Mouse (Mus musculus): ENCODE measurements around the gene Rnf8. TPM values are rescaled to one million over a fixed set of nuclear protein-coding genes. Genes with fewer than 3 reads are reported as not detected.

Rnf8 gene
- polyA plus RNA-seq, 1 experiment = 22.5 TPM

DNA sequence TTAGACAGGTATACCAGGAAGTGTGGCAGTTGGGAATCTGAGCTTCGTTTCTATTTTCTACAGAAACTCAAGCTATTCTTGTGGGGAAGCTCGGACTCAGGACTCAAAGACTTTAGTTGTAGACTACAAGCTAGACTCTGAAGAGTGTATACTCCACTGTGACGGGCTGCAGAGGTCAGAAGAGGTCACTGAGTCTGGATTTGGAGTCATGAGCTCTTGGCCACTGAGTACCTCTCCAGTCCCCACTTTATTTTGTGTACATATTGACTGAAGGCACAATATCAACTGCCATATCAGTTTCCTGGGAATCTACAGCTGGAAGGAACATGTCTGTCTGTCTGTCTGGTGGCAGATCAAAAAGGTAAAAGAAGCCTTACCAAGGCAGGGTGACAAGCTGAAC, 4.6 kb downstream of the Rnf8 start:
- TF ChIP-seq POLR2A (IDR thresholded peaks at IDR 0.05; ENCODE audit: borderline replicate concordance, low read depth, low read length) = no peak
- TF ChIP-seq CTCF (IDR thresholded peaks at IDR 0.05; ENCODE audit: low read depth, low read length) = no peak
- H3K4me3 ChIP-seq (ENCODE audit: insufficient read depth, low read length) = no peak overlapping the region
- peaks cover 9% of the 10 kb centered on the region for H3K4me1 ChIP-seq (ENCODE audit: control insufficient read depth, insufficient read depth, low read length)
- no peak overlapping the region for H3K27ac ChIP-seq (ENCODE audit: insufficient read depth, low read depth, low read length)

DNA sequence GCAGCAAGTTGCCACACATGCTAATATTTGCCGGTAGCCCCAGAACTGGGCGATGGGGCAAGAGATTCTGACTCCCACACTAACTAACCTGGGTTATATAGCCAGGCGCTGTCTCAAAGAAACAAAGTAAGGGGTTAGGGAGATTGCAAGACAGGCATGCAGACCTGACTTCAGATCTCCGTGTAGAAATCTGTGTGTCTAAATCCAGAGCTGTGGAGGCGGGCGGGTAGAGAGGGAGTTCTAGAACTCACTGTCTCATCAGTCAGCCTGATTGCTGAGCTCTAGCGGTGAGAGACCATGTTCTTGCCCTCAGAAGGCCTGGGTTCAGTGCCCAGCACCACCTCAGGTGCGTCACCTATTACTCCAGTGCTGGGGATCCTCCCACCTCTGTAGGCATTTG, 8.9 kb downstream of the Rnf8 start:
- H3K4me1 ChIP-seq (ENCODE audit: control insufficient read depth, insufficient read depth, low read length) = no peaks in the 10 kb centered on the region
- H3K27ac ChIP-seq (ENCODE audit: insufficient read depth, low read depth, low read length) = no peak overlapping the region
- H3K4me3 ChIP-seq (ENCODE audit: insufficient read depth, low read length) = no peak overlapping the region
- TF ChIP-seq CTCF (IDR thresholded peaks at IDR 0.05; ENCODE audit: low read depth, low read length) (no peak), POLR2A (IDR thresholded peaks at IDR 0.05; ENCODE audit: borderline replicate concordance, low read depth, low read length) (no peak)

DNA sequence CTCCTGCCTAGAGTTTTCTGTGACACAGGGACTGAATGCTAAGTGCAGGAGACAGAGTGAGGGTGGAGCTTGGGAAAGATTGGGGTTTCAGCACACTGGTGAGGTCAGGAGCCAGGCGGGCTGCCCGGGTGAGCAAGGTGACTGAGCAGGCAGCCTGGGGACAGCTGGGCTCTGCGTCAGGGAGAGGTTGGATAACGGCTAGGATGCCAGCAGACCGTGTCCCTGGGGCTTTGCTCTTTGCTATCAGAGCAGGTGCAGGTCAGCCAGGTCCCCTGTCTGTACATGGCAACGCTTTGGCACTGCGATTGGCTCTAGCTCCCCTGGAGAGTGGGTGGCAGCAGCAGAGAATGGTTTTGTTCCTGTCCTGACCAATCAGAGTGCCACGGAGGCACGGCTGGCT, 12.7 kb downstream of the Rnf8 start:
- TF ChIP-seq POLR2A (IDR thresholded peaks at IDR 0.05; ENCODE audit: borderline replicate concordance, low read depth, low read length) = no peak
- TF ChIP-seq CTCF (IDR thresholded peaks at IDR 0.05; ENCODE audit: low read depth, low read length) = no peak
- Histone ChIP-seq H3K27ac (ENCODE audit: insufficient read depth, low read depth, low read length) (no peak overlapping the region), H3K4me1 (ENCODE audit: control insufficient read depth, insufficient read depth, low read length) (no peaks in the 10 kb centered on the region), H3K4me3 (ENCODE audit: insufficient read depth, low read length) (no peak overlapping the region)

DNA sequence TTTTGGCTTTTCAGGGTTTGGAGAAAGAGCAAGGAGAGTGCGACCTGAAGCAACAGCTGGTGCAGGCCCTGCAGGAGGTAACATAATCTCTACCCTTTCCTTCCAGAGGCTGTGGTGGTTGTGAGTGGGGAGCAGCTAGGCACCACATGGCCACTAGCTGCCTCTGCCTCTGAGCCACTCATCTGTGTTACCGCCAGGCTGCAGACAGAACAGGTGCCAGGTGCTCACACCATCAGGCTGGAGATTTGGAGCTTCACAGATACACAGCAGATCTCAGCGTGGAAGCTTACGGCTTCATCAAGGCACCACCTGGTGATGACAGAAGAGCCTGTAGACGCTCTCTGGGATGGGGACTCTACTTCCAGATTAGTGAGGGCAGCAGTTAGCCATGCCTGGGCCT, 14.4 kb downstream of the Rnf8 start:
- TF ChIP-seq POLR2A (IDR thresholded peaks at IDR 0.05; ENCODE audit: borderline replicate concordance, low read depth, low read length) (no peak), CTCF (IDR thresholded peaks at IDR 0.05; ENCODE audit: low read depth, low read length) (no peak)
- no peak overlapping the region for H3K27ac ChIP-seq (ENCODE audit: insufficient read depth, low read depth, low read length)
- no peak overlapping the region for H3K4me3 ChIP-seq (ENCODE audit: insufficient read depth, low read length)
- H3K4me1 ChIP-seq (ENCODE audit: control insufficient read depth, insufficient read depth, low read length) = no peaks in the 10 kb centered on the region

DNA sequence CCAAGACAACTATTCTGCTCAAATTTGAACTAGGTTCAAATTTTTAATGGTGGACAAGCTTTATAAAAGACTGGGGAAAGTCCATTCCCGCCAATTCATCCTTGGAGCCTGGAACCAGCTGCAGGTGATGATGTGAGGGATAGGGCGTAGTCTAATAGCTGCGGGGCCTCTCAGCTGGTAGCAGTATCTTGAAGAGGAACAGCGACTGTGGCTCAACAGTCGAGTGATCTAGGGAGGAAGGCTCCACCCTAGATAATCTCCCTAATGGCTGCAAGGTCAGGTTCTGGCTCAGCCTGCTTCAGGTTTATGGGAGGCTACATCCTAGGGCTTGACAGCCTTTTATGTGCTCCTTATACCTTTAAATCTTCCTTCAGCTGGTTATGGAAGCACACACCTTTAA, 15.0 kb downstream of the Rnf8 start:
- TF ChIP-seq CTCF (IDR thresholded peaks at IDR 0.05; ENCODE audit: low read depth, low read length) (no peak), POLR2A (IDR thresholded peaks at IDR 0.05; ENCODE audit: borderline replicate concordance, low read depth, low read length) (no peak)
- Histone ChIP-seq H3K27ac (ENCODE audit: insufficient read depth, low read depth, low read length) (no peak overlapping the region), H3K4me3 (ENCODE audit: insufficient read depth, low read length) (no peak overlapping the region)

DNA sequence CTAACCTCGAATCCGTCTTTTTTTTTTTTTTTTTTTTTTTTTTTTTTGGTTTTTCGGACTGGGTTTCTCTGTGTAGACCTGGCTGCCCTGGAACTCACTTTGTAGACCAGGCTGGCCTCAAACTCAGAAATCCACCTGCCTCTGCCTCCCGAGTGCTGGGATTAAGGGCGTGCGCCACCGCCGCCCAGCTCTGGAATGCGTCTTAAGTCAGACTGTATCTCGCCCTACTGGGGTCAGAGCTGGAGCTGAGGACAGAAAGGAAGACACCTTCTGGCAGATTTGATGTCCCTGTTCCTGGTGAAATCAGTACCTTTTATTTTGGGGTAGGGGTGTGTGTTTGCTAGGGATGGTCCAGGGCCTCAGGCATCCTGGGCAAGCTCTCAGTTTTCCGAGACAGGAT, 17.7 kb downstream of the Rnf8 start:
- TF ChIP-seq CTCF (IDR thresholded peaks at IDR 0.05; ENCODE audit: low read depth, low read length) (no peak), POLR2A (IDR thresholded peaks at IDR 0.05; ENCODE audit: borderline replicate concordance, low read depth, low read length) (no peak)
- Histone ChIP-seq H3K4me1 (ENCODE audit: control insufficient read depth, insufficient read depth, low read length) (no peaks in the 10 kb centered on the region), H3K4me3 (ENCODE audit: insufficient read depth, low read length) (no peak overlapping the region), H3K27ac (ENCODE audit: insufficient read depth, low read depth, low read length) (no peak overlapping the region)

More for the DNA sequence above, 15.0 kb downstream of the Rnf8 start:
- H3K4me1 ChIP-seq (ENCODE audit: control insufficient read depth, insufficient read depth, low read length) = no peaks in the 10 kb centered on the region

DNA sequence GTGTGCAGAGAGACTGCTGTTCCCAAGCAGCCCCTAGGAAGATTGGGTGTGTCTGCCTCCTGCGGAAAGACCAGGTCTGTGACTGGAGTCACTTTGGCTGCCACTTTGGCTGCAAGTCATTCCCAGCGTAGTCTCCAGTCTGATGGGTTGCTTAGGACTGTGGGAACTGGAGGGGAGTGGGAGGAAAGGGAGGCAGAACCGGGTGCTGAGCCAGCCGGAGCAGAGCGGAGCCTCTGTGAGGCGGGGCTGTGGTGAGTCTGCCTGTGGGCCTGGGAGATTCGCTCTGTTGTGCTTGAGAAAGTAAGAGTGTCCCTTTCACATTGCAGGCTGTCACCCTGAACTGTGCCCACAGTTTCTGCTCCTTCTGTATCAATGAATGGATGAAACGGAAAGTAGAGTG, 20.9 kb downstream of the Rnf8 start:
- TF ChIP-seq CTCF (IDR thresholded peaks at IDR 0.05; ENCODE audit: low read depth, low read length) = no peak
- TF ChIP-seq POLR2A (IDR thresholded peaks at IDR 0.05; ENCODE audit: borderline replicate concordance, low read depth, low read length) = no peak
- Histone ChIP-seq H3K4me1 (ENCODE audit: control insufficient read depth, insufficient read depth, low read length) (no peaks in the 10 kb centered on the region), H3K4me3 (ENCODE audit: insufficient read depth, low read length) (no peak overlapping the region), H3K27ac (ENCODE audit: insufficient read depth, low read depth, low read length) (no peak overlapping the region)

DNA sequence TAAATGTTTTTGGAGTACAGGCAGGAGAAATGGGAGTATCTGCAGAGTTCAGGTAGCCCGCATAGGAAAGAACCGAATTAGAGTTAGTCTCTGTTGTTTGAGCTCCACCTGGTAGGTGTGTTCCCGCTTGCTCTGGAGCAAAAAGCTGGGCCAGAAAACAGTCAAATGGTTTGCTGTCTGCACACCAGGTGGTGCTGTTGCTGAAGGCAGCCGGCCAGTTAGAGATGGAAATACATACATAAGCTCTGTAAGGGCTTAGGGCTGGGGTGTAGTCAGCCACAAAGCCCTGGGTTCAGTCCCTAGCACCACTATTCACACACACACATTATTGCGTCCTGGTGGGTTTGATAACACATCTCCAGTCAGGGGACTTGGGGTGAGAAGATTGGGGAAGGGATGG, 21.5 kb downstream of the Rnf8 start:
- Histone ChIP-seq H3K4me3 (ENCODE audit: insufficient read depth, low read length) (no peak overlapping the region), H3K27ac (ENCODE audit: insufficient read depth, low read depth, low read length) (no peak overlapping the region), H3K4me1 (ENCODE audit: control insufficient read depth, insufficient read depth, low read length) (no peaks in the 10 kb centered on the region)
- no peak for TF ChIP-seq CTCF (IDR thresholded peaks at IDR 0.05; ENCODE audit: low read depth, low read length)
- no peak for TF ChIP-seq POLR2A (IDR thresholded peaks at IDR 0.05; ENCODE audit: borderline replicate concordance, low read depth, low read length)

DNA sequence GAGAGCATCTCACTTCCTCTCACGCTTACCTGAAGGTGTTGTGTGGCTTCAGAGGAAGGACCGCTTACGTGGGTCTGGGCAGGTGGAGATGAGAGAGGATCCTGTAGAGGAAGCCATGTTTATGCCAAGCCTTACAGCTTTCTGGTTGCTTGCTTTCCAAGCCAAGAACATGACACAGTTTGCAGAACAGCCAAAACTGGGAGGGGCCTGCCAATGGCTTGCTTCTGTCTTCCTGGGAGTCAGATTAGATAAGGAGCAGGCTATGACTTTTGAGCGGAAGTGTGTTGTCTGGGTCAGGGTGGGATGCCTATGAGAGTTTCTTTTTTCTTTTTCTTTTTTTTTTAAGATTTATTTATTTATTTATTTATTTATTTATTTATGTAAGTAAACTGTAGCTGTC, 22.8 kb downstream of the Rnf8 start:
- no peak overlapping the region for H3K27ac ChIP-seq (ENCODE audit: insufficient read depth, low read depth, low read length)
- no peak for TF ChIP-seq POLR2A (IDR thresholded peaks at IDR 0.05; ENCODE audit: borderline replicate concordance, low read depth, low read length)
- TF ChIP-seq CTCF (IDR thresholded peaks at IDR 0.05; ENCODE audit: low read depth, low read length) = no peak

DNA sequence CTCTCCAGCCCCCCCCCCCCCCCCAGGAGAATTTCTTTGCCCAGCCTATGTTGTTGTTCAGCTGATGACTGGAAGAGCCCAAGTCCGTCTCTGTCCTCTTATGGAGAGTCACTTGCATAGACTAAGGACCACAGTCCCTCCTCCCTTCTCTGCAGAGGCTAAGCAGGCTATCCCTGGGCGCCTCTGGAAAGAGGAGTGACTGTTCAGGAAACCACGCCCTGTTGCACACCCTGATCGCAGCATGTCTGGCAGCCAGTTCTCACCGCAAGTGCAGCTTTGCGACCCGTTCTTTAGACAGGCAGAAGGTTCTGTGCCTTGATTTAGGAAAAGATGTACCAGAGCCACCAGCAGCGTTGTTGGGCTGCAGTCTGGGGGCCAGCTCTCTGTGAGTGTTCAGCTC, 23.3 kb downstream of the Rnf8 start:
- Histone ChIP-seq H3K4me1 (ENCODE audit: control insufficient read depth, insufficient read depth, low read length) (no peaks in the 10 kb centered on the region), H3K27ac (ENCODE audit: insufficient read depth, low read depth, low read length) (no peak overlapping the region)

More for the DNA sequence above, 22.8 kb downstream of the Rnf8 start:
- Histone ChIP-seq H3K4me1 (ENCODE audit: control insufficient read depth, insufficient read depth, low read length) (no peaks in the 10 kb centered on the region), H3K4me3 (ENCODE audit: insufficient read depth, low read length) (no peak overlapping the region)

DNA sequence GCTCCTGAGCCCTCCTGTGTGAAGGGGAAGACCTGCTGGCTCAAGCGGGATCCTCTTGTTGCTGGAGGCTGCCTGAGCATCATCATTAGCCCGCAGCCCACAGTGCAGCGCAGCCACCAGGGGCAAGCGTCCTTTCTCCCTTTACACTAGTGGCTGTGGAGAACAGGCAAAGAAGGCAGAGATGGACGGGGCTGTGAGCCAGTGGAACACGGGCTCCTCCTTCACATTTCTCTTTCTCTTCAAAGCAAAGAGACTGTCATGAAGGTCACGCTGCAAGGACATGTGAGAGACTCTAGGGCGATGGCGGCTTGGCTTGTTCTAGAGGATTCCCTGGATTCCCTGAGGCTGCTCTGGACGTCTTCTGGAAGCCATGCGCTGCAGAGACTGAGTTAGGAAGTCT, 26.4 kb downstream of the Rnf8 start:
- Histone ChIP-seq H3K4me1 (ENCODE audit: control insufficient read depth, insufficient read depth, low read length) (no peaks in the 10 kb centered on the region), H3K27ac (ENCODE audit: insufficient read depth, low read depth, low read length) (no peak overlapping the region), H3K4me3 (ENCODE audit: insufficient read depth, low read length) (no peak overlapping the region)
- no peak for TF ChIP-seq CTCF (IDR thresholded peaks at IDR 0.05; ENCODE audit: low read depth, low read length)
- no peak for TF ChIP-seq POLR2A (IDR thresholded peaks at IDR 0.05; ENCODE audit: borderline replicate concordance, low read depth, low read length)

More for the DNA sequence above, 23.3 kb downstream of the Rnf8 start:
- no peak overlapping the region for H3K4me3 ChIP-seq (ENCODE audit: insufficient read depth, low read length)
- TF ChIP-seq CTCF (IDR thresholded peaks at IDR 0.05; ENCODE audit: low read depth, low read length) = no peak
- no peak for TF ChIP-seq POLR2A (IDR thresholded peaks at IDR 0.05; ENCODE audit: borderline replicate concordance, low read depth, low read length)
